Mouse (Mus musculus): ENCODE measurements around the gene 4933409G03Rik. TPM values are rescaled to one million over a fixed set of nuclear protein-coding genes. Genes with fewer than 3 reads are reported as not detected.

The 4933409G03Rik gene
- not detected in 2 replicates for total RNA-seq (2023)

GRCm38 (mm10) chr2:68582113-68582512 is at the start of gene 4933409G03Rik:
Gene 4933409G03Rik, plus strand, starts transcription at chr2:68582413.

GRCm38 (mm10) chr2:68656186-68656585 is 74.0 kb downstream of the 4933409G03Rik start, which contains the start of gene 4932414N04Rik:
Gene 4932414N04Rik, plus strand, starts transcription at chr2:68656486.

Other genes with a start within 250 kb of the 4933409G03Rik start
- gene Stk39, start 110.1 kb upstream of the 4933409G03Rik start, total RNA-seq (2023), result 42.1 and 48.7 TPM in 2 replicates
- gene 4932414N04Rik, start 74.1 kb downstream of the 4933409G03Rik start, total RNA-seq (2023), result not detected in 2 replicates